Comparison of ENCODE assay signal across 9 mouse cellular contexts in the genomic region with DNA sequence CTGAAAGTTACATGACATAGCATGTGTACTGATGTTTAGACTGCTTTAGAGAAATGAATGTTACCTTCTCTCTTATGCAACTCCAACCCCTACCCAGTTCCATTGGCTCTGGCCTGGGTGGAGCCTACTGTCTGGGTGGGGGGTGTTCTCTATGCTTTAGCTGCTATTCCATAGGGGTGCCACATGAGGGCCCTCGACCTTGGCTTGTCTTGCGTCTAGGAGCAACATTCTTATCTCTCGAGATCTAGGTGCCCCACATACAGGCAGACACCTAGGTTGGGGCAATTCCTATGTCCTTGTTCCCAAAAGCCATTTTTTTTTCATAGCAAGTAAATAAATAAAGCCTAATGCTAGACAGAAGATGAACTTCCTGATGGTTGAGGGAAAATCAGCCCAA. TPM values are rescaled to one million over a fixed set of nuclear protein-coding genes. Genes with fewer than 3 reads are reported as not detected.
A peak's percentile ranks its signal among the peaks of the same experiment; 100 is the strongest.
DNase-seq lines count a peak whose midpoint lies in the region; ATAC-seq and TF ChIP-seq lines count a peak whose summit lies in the region.
"Had no signal": no experiment of that assay in that cellular context is flagged by ENCODE, and none has a peak within 500 bp of the region (broad histone marks: within the 10 kb centered on the region; RNA-seq: fewer than 3 reads in every experiment).

No protein-coding gene starts in this region.

- 3% methylated on average over 3 of the region's 3 CpGs for WGBS in lung, postnatal 0 days
- 1% methylated on average over 3 of the region's 3 CpGs for WGBS in midbrain, embryonic 16.5 days
- under 1% methylated on average over 3 of the region's 3 CpGs for WGBS in thymus, adult 2 months
- 7% methylated on average over 3 of the region's 3 CpGs for WGBS in kidney, embryonic 16.5 days

- no peak overlapping the region for H3K9ac ChIP-seq in lung, postnatal 0 days (replicated peaks; ENCODE audit: low read depth)
- peak overlapping the region; percentile 84; the same call in 1 of the 2 replicates for H3K9ac ChIP-seq in midbrain, embryonic 16.5 days (ENCODE audit: low read depth, low read length)
- H3K9ac ChIP-seq in kidney, embryonic 16.5 days (replicated peaks; ENCODE audit: low read length) = no peak overlapping the region
- H3K9ac ChIP-seq: lung, embryonic 15.5 days had no signal

- no peak overlapping the region for H3K4me2 ChIP-seq in lung, postnatal 0 days (replicated peaks; ENCODE audit: low read depth, low read length)
- H3K4me2 ChIP-seq in midbrain, embryonic 16.5 days (ENCODE audit: low read length) = peak overlapping the region; percentile 90
- no peak overlapping the region for H3K4me2 ChIP-seq in kidney, embryonic 16.5 days (replicated peaks; ENCODE audit: low read depth, low read length)
- H3K4me2 ChIP-seq: lung, embryonic 15.5 days had no signal

- peaks cover 4% of the 10 kb centered on the region; the same call in 1 of the 2 replicates for H3K4me1 ChIP-seq in lung, postnatal 0 days (ENCODE audit: insufficient read depth, low read depth, low read length)
- H3K4me1 ChIP-seq in midbrain, embryonic 16.5 days (ENCODE audit: control insufficient read depth, insufficient read depth, low read length) = peaks cover 23% of the 10 kb centered on the region
- H3K4me1 ChIP-seq in thymus, adult 2 months (replicated peaks; ENCODE audit: control insufficient read depth, insufficient read depth, low read length) = peaks cover 37% of the 10 kb centered on the region
- H3K4me1 ChIP-seq in kidney, embryonic 16.5 days (ENCODE audit: insufficient read depth, low read length) = peaks cover 8% of the 10 kb centered on the region; the same call in 1 of the 2 replicates

- DNase-seq in lung, postnatal 0 days (ENCODE audit: low spot score) = no peak
- DNase-seq in lung, adult 18-20 months = no peak
- peak; percentile 62 for DNase-seq in c-Kit-negative CD71-positive TER-119-positive erythroid progenitor cells, embryonic 14.5 days (ENCODE audit: low read depth, low spot score)
- peak; percentile 51 to 57 for DNase-seq in left cerebral cortex, adult 2 months (ENCODE audit: extremely low spot score in 1 of 2, low spot score in 2 of 2)
- DNase-seq in thymus, adult 2 months = peak; percentile 87
- DNase-seq in urinary bladder, postnatal 36 days (ENCODE audit: low spot score in 2 of 2) = no peak

- H3K9me3 ChIP-seq in lung, postnatal 0 days (ENCODE audit: low read length) = no peaks in the 10 kb centered on the region
- no peaks in the 10 kb centered on the region for H3K9me3 ChIP-seq in midbrain, embryonic 16.5 days (replicated peaks; ENCODE audit: control insufficient read depth, low read length, poor library complexity, severe bottlenecking)
- no peaks in the 10 kb centered on the region for H3K9me3 ChIP-seq in kidney, embryonic 16.5 days (ENCODE audit: low read length)
- H3K9me3 ChIP-seq: lung, embryonic 15.5 days had no signal

- no peak for ATAC-seq in lung, postnatal 0 days
- no peak for ATAC-seq in midbrain, embryonic 16.5 days
- no peak for ATAC-seq in kidney, embryonic 16.5 days (ENCODE audit: low FRiP score, low TSS enrichment)

- H3K4me3 ChIP-seq in lung, postnatal 0 days (ENCODE audit: low read depth, low read length) = no peak overlapping the region
- H3K4me3 ChIP-seq in left cerebral cortex, adult 2 months = peak overlapping the region; percentile 75
- peak overlapping the region; percentile 54 for H3K4me3 ChIP-seq in midbrain, embryonic 16.5 days (ENCODE audit: low read depth, low read length)
- H3K4me3 ChIP-seq in thymus, adult 2 months (ENCODE audit: control insufficient read depth, insufficient read depth, low read length) = no peak overlapping the region
- no peak overlapping the region for H3K4me3 ChIP-seq in kidney, embryonic 16.5 days (ENCODE audit: low read length)
- H3K4me3 ChIP-seq: lung, embryonic 15.5 days had no signal

- TF ChIP-seq CTCF in lung, postnatal 0 days (IDR thresholded peaks at IDR 0.05) = peak; percentile 45
- peak; percentile 58 for TF ChIP-seq CTCF in left cerebral cortex, adult 2 months (IDR thresholded peaks at IDR 0.05)
- TF ChIP-seq CTCF in thymus, adult 2 months (IDR thresholded peaks at IDR 0.05; ENCODE audit: borderline replicate concordance, control insufficient read depth, extremely low read depth, insufficient read depth, low read length, poor library complexity) = peak; percentile 47; the same call in 1 of the 2 replicates

- H3K27me3 ChIP-seq in lung, postnatal 0 days (replicated peaks; ENCODE audit: insufficient read depth, low read length) = peaks cover 27% of the 10 kb centered on the region; the same call in 1 of the 2 replicates
- no peaks in the 10 kb centered on the region for H3K27me3 ChIP-seq in midbrain, embryonic 16.5 days (ENCODE audit: control insufficient read depth, insufficient read depth, low read depth, low read length)
- H3K27me3 ChIP-seq in thymus, adult 2 months (ENCODE audit: control insufficient read depth, insufficient read depth, low read length) = peaks cover 14% of the 10 kb centered on the region
- peaks cover 52% of the 10 kb centered on the region for H3K27me3 ChIP-seq in kidney, embryonic 16.5 days (ENCODE audit: insufficient read depth, low read length)

- H3K27ac ChIP-seq in lung, postnatal 0 days (ENCODE audit: low read length) = no peak overlapping the region
- peak overlapping the region; percentile 92 for H3K27ac ChIP-seq in left cerebral cortex, adult 2 months
- peak overlapping the region; percentile 90 for H3K27ac ChIP-seq in midbrain, embryonic 16.5 days (ENCODE audit: low read length)
- H3K27ac ChIP-seq in thymus, adult 2 months (ENCODE audit: control insufficient read depth, insufficient read depth, low read length) = peak overlapping the region; percentile 52; the same call in 1 of the 2 replicates
- H3K27ac ChIP-seq in kidney, embryonic 16.5 days (ENCODE audit: low read length) = no peak overlapping the region
- H3K27ac ChIP-seq: lung, embryonic 15.5 days had no signal

- H3K36me3 ChIP-seq in lung, postnatal 0 days (ENCODE audit: insufficient read depth, low read length) = no peaks in the 10 kb centered on the region
- no peaks in the 10 kb centered on the region for H3K36me3 ChIP-seq in midbrain, embryonic 16.5 days (ENCODE audit: control insufficient read depth, insufficient read depth, low read length)
- peaks cover 26% of the 10 kb centered on the region for H3K36me3 ChIP-seq in thymus, adult 2 months (ENCODE audit: control insufficient read depth, insufficient read depth, low read length)
- H3K36me3 ChIP-seq in kidney, embryonic 16.5 days (ENCODE audit: insufficient read depth, low read length) = no peaks in the 10 kb centered on the region
- H3K36me3 ChIP-seq: lung, embryonic 15.5 days had no signal

- no peak for TF ChIP-seq POLR2A in thymus, adult 2 months (IDR thresholded peaks at IDR 0.05; ENCODE audit: control insufficient read depth, extremely low read depth, insufficient read depth, low read length, poor library complexity)

- intact Hi-C loops in left cerebral cortex, adult 2 months (cut with DNase I) = loop anchor here (5.0 kb wide), 2 partner anchors 142 to 162 kb away; partner anchors contain the start of gene Hsf5

- TF ChIP-seq EP300 in lung, postnatal 0 days (IDR thresholded peaks at IDR 0.05) = no peak

RNA-seq across cellular contexts. Expression of gene Tspoap1, which starts 0.7 kb away (rescaled TPM):
- polyA plus RNA-seq in lung, postnatal 0 days (2015; fragmentation: Nextera tagmentation; extraction: Ambion mirVana) = 0.64 and 0.83 TPM in 2 replicates
- total RNA-seq in left cerebral cortex, adult 2 months (2021) = 100 to 1,000 TPM; 190 to 202 TPM
- polyA plus RNA-seq in midbrain, embryonic 16.5 days (2015; fragmentation: Nextera tagmentation; extraction: Ambion mirVana) = 62.6 and 68.5 TPM in 2 replicates
- 25.3 and 27.9 TPM in 2 replicates for polyA plus RNA-seq in thymus, adult 2 months (2012; rRNA removed)
- 4.7 and 5.6 TPM in 2 replicates for polyA plus RNA-seq in kidney, embryonic 16.5 days (2015; fragmentation: Nextera tagmentation; extraction: Ambion mirVana)

RNA-seq across cellular contexts. Expression of gene Supt4a, which starts 22.3 kb away (rescaled TPM):
- polyA plus RNA-seq in lung, postnatal 0 days (2015; fragmentation: Nextera tagmentation; extraction: Ambion mirVana) = 155 and 166 TPM in 2 replicates
- 10 to 100 TPM; 66.3 to 82.3 TPM for total RNA-seq in left cerebral cortex, adult 2 months (2021)
- 127 TPM in 2 replicates for polyA plus RNA-seq in midbrain, embryonic 16.5 days (2015; fragmentation: Nextera tagmentation; extraction: Ambion mirVana)
- polyA plus RNA-seq in thymus, adult 2 months (2012; rRNA removed) = 172 and 215 TPM in 2 replicates
- polyA plus RNA-seq in kidney, embryonic 16.5 days (2015; fragmentation: Nextera tagmentation; extraction: Ambion mirVana) = 156 and 161 TPM in 2 replicates

RNA-seq across cellular contexts. Expression of gene Mpo, which starts 33.8 kb away (rescaled TPM):
- 0.32 and 0.68 TPM in 2 replicates for polyA plus RNA-seq in lung, postnatal 0 days (2015; fragmentation: Nextera tagmentation; extraction: Ambion mirVana)
- total RNA-seq in left cerebral cortex, adult 2 months (2021) = not detected
- polyA plus RNA-seq in midbrain, embryonic 16.5 days (2015; fragmentation: Nextera tagmentation; extraction: Ambion mirVana) = 0.08 and 0.22 TPM in 2 replicates
- 4.6 and 8.5 TPM in 2 replicates for polyA plus RNA-seq in thymus, adult 2 months (2012; rRNA removed)
- 1.1 and 1.3 TPM in 2 replicates for polyA plus RNA-seq in kidney, embryonic 16.5 days (2015; fragmentation: Nextera tagmentation; extraction: Ambion mirVana)

Comparison
In these comparisons a context has a peak if more than half of its experiments do, and no peak if none do; other contexts are left out.
1. DNase-seq: peak in c-Kit-negative CD71-positive TER-119-positive erythroid progenitor cells, embryonic 14.5 days (single experiment), left cerebral cortex, adult 2 months (2 of 2) and thymus, adult 2 months (single experiment); none in lung, postnatal 0 days (single experiment), lung, adult 18-20 months (0 of 2) and urinary bladder, postnatal 36 days (0 of 2).
2. H3K27ac ChIP-seq: peak in left cerebral cortex, adult 2 months (single experiment), midbrain, embryonic 16.5 days (single experiment) and thymus, adult 2 months (single experiment); none in lung, postnatal 0 days (single experiment) and kidney, embryonic 16.5 days (single experiment).
3. H3K4me3 ChIP-seq: peak in left cerebral cortex, adult 2 months (single experiment) and midbrain, embryonic 16.5 days (single experiment); none in lung, postnatal 0 days (single experiment), thymus, adult 2 months (single experiment) and kidney, embryonic 16.5 days (single experiment).
4. Peak in every context shown above with its lines, with median percentiles within 50 percentile points of each other: CTCF ChIP-seq.